Mouse (Mus musculus) bone marrow, adult 2 months (tissue): ENCODE data around the gene Sdk2.

ENCODE experiments used
- CTCF ChIP-seq: fragments of 200-500 bp; IDR thresholded peaks from 2 replicates; pipeline ENCODE4 v1.5.1; 2011; ENCODE audit warnings: low read length, control low read depth; ENCODE audit not compliant: control insufficient read depth, insufficient read depth
- POLR2A ChIP-seq: fragments of 200-500 bp; IDR thresholded peaks from 2 replicates; pipeline ENCODE4 v1.6.1; 2011; ENCODE audit warnings: low read depth, mild to moderate bottlenecking, control low read depth, low read length, borderline replicate concordance; ENCODE audit not compliant: control insufficient read depth

GRCm38 (mm10) chr11:114093636-114094035, 26.8 kb upstream of the Sdk2 start:
- no peak for TF ChIP-seq CTCF
- TF ChIP-seq POLR2A = no peak
